ENCODE assay signal across 7 mouse cellular contexts in genomic region chr10:80398174-80398535, GRCm38 (mm10). TPM values are rescaled to one million over a fixed set of nuclear protein-coding genes. Genes with fewer than 3 reads are reported as not detected.
A peak's percentile ranks its signal among the peaks of the same experiment; 100 is the strongest.
DNase-seq lines count a peak whose midpoint lies in the region; ATAC-seq and TF ChIP-seq lines count a peak whose summit lies in the region.

No protein-coding gene starts in this region.

- no peak for TF ChIP-seq CTCF in lung, embryonic 14.5 days (IDR thresholded peaks at IDR 0.05; ENCODE audit: low read depth)
- TF ChIP-seq CTCF in intestine, postnatal 0 days (IDR thresholded peaks at IDR 0.05; ENCODE audit: low read depth): no peak
- no peak for TF ChIP-seq CTCF in olfactory bulb, adult 2 months (IDR thresholded peaks at IDR 0.05; ENCODE audit: insufficient read depth, low read depth, low read length)

- peaks cover 11% of the 10 kb centered on the region; the same call in 1 of the 2 replicates for H3K4me1 ChIP-seq in lung, embryonic 14.5 days (ENCODE audit: insufficient read depth)
- peaks cover 25% of the 10 kb centered on the region for H3K4me1 ChIP-seq in embryonic facial prominence, embryonic 13.5 days
- H3K4me1 ChIP-seq in intestine, postnatal 0 days (replicated peaks; ENCODE audit: control insufficient read depth, insufficient read depth, low read length): peaks cover 6% of the 10 kb centered on the region
- peaks cover 21% of the 10 kb centered on the region for H3K4me1 ChIP-seq in olfactory bulb, adult 2 months (ENCODE audit: control insufficient read depth, insufficient read depth, low read length)

- H3K9ac ChIP-seq in lung, embryonic 14.5 days: peak overlapping the region; percentile 96
- peak overlapping the region; percentile 96 for H3K9ac ChIP-seq in embryonic facial prominence, embryonic 13.5 days
- peak overlapping the region; percentile 84 for H3K9ac ChIP-seq in intestine, postnatal 0 days (ENCODE audit: low read depth, low read length)

- no peak for ATAC-seq in lung, embryonic 14.5 days (ENCODE audit: insufficient read depth)
- ATAC-seq in embryonic facial prominence, embryonic 13.5 days (ENCODE audit: insufficient number of reproducible peaks, insufficient read depth, low FRiP score, low TSS enrichment, low read depth): no peak
- no peak for ATAC-seq in intestine, postnatal 0 days

- peak overlapping the region; percentile 73 for H3K4me2 ChIP-seq in lung, embryonic 14.5 days
- peak overlapping the region; percentile 79 for H3K4me2 ChIP-seq in embryonic facial prominence, embryonic 13.5 days
- peak overlapping the region; percentile 82 for H3K4me2 ChIP-seq in intestine, postnatal 0 days (replicated peaks; ENCODE audit: low read depth)

- no peak for TF ChIP-seq POLR2A in olfactory bulb, adult 2 months (IDR thresholded peaks at IDR 0.05; ENCODE audit: insufficient read depth, low read depth, low read length)

- peak; percentile 52 for DNase-seq in lung, embryonic 14.5 days
- no peak for DNase-seq in lung, adult 18-20 months
- DNase-seq in cerebellum, postnatal 4 days (ENCODE audit: low spot score in 2 of 2): no peak
- DNase-seq in adrenal gland, postnatal 10 days: no peak

- H3K9me3 ChIP-seq in lung, embryonic 14.5 days (ENCODE audit: low read depth, low read length): no peaks in the 10 kb centered on the region
- no peaks in the 10 kb centered on the region for H3K9me3 ChIP-seq in embryonic facial prominence, embryonic 13.5 days
- H3K9me3 ChIP-seq in intestine, postnatal 0 days (ENCODE audit: control insufficient read depth): no peaks in the 10 kb centered on the region

- H3K27ac ChIP-seq in lung, embryonic 14.5 days (ENCODE audit: low read depth): peak overlapping the region; percentile 100
- peak overlapping the region; percentile 99 for H3K27ac ChIP-seq in embryonic facial prominence, embryonic 13.5 days
- peak overlapping the region; percentile 98 for H3K27ac ChIP-seq in intestine, postnatal 0 days (ENCODE audit: low read depth, low read length)
- H3K27ac ChIP-seq in olfactory bulb, adult 2 months (ENCODE audit: insufficient read depth, low read depth, low read length): peak overlapping the region; percentile 48; the same call in 1 of the 2 replicates

- H3K27me3 ChIP-seq in lung, embryonic 14.5 days (ENCODE audit: insufficient read depth, low read length): no peaks in the 10 kb centered on the region
- H3K27me3 ChIP-seq in embryonic facial prominence, embryonic 13.5 days: no peaks in the 10 kb centered on the region
- H3K27me3 ChIP-seq in intestine, postnatal 0 days (replicated peaks; ENCODE audit: control insufficient read depth, insufficient read depth, low read length): no peaks in the 10 kb centered on the region

- peaks cover 65% of the 10 kb centered on the region for H3K36me3 ChIP-seq in lung, embryonic 14.5 days (ENCODE audit: insufficient read depth)
- peaks cover 67% of the 10 kb centered on the region for H3K36me3 ChIP-seq in embryonic facial prominence, embryonic 13.5 days
- peaks cover 43% of the 10 kb centered on the region for H3K36me3 ChIP-seq in intestine, postnatal 0 days (ENCODE audit: control insufficient read depth, insufficient read depth)

- 0% methylated on average over 1 of the region's 1 CpGs for WGBS in lung, embryonic 14.5 days
- WGBS in embryonic facial prominence, embryonic 13.5 days: 0% methylated on average over 1 of the region's 1 CpGs
- WGBS in intestine, postnatal 0 days: 0% methylated on average over 1 of the region's 1 CpGs
- 0% methylated on average over 1 of the region's 1 CpGs for WGBS in olfactory bulb, adult 2 months

- peak overlapping the region; percentile 82 for H3K4me3 ChIP-seq in lung, embryonic 14.5 days (ENCODE audit: low read depth, low read length)
- peak overlapping the region; percentile 70 for H3K4me3 ChIP-seq in embryonic facial prominence, embryonic 13.5 days
- peak overlapping the region; percentile 76 for H3K4me3 ChIP-seq in intestine, postnatal 0 days (ENCODE audit: low read depth, low read length)
- peak overlapping the region; percentile 83 for H3K4me3 ChIP-seq in olfactory bulb, adult 2 months (ENCODE audit: insufficient read depth, low read depth, low read length)

RNA-seq across cellular contexts. Expression of gene Mbd3, which starts 1.2 kb away (rescaled TPM):
- polyA plus RNA-seq in lung, embryonic 14.5 days (2014; fragmentation: Nextera tagmentation; extraction: Ambion mirVana): 224 and 268 TPM in 2 replicates
- polyA plus RNA-seq in embryonic facial prominence, embryonic 13.5 days (2015; fragmentation: Nextera tagmentation; extraction: Ambion mirVana): 263 and 297 TPM in 2 replicates
- polyA plus RNA-seq in intestine, postnatal 0 days (2015; fragmentation: Nextera tagmentation; extraction: Ambion mirVana): 48.0 and 51.0 TPM in 2 replicates
- polyA plus RNA-seq in olfactory bulb, adult 2 months (2012; ENCODE audit: insufficient read depth, insufficient read length, low replicate concordance, missing spikeins): not detected in 2 replicates
- 100 to 1,000 TPM; 103 to 113 TPM for total RNA-seq in adrenal gland, postnatal 10 days (2021)

RNA-seq across cellular contexts. Expression of gene Uqcr11, which starts 8.5 kb away (rescaled TPM):
- 663 and 669 TPM in 2 replicates for polyA plus RNA-seq in lung, embryonic 14.5 days (2014; fragmentation: Nextera tagmentation; extraction: Ambion mirVana)
- polyA plus RNA-seq in embryonic facial prominence, embryonic 13.5 days (2015; fragmentation: Nextera tagmentation; extraction: Ambion mirVana): 447 and 479 TPM in 2 replicates
- 1,032 and 1,082 TPM in 2 replicates for polyA plus RNA-seq in intestine, postnatal 0 days (2015; fragmentation: Nextera tagmentation; extraction: Ambion mirVana)
- polyA plus RNA-seq in olfactory bulb, adult 2 months (2012; ENCODE audit: insufficient read depth, insufficient read length, low replicate concordance, missing spikeins): not detected in 2 replicates
- 1,000 to 10,000 TPM; 1,321 to 1,365 TPM for total RNA-seq in adrenal gland, postnatal 10 days (2021)

RNA-seq across cellular contexts. Expression of gene Mex3d, which starts 10.7 kb away (rescaled TPM):
- polyA plus RNA-seq in lung, embryonic 14.5 days (2014; fragmentation: Nextera tagmentation; extraction: Ambion mirVana): 7.4 and 8.6 TPM in 2 replicates
- polyA plus RNA-seq in embryonic facial prominence, embryonic 13.5 days (2015; fragmentation: Nextera tagmentation; extraction: Ambion mirVana): 8.9 and 10.4 TPM in 2 replicates
- polyA plus RNA-seq in intestine, postnatal 0 days (2015; fragmentation: Nextera tagmentation; extraction: Ambion mirVana): 3.2 and 4.2 TPM in 2 replicates
- polyA plus RNA-seq in olfactory bulb, adult 2 months (2012; ENCODE audit: insufficient read depth, insufficient read length, low replicate concordance, missing spikeins): not detected in 2 replicates
- 10 to 100 TPM; 19.6 to 21.8 TPM for total RNA-seq in adrenal gland, postnatal 10 days (2021)

RNA-seq across cellular contexts. Expression of gene Tcf3, which starts 35.3 kb away (rescaled TPM):
- 148 and 175 TPM in 2 replicates for polyA plus RNA-seq in lung, embryonic 14.5 days (2014; fragmentation: Nextera tagmentation; extraction: Ambion mirVana)
- polyA plus RNA-seq in embryonic facial prominence, embryonic 13.5 days (2015; fragmentation: Nextera tagmentation; extraction: Ambion mirVana): 162 and 183 TPM in 2 replicates
- 34.1 and 34.5 TPM in 2 replicates for polyA plus RNA-seq in intestine, postnatal 0 days (2015; fragmentation: Nextera tagmentation; extraction: Ambion mirVana)
- not detected in 2 replicates for polyA plus RNA-seq in olfactory bulb, adult 2 months (2012; ENCODE audit: insufficient read depth, insufficient read length, low replicate concordance, missing spikeins)
- 10 to 100 TPM; 58.1 to 77.1 TPM for total RNA-seq in adrenal gland, postnatal 10 days (2021)

RNA-seq across cellular contexts. Expression of gene Plk5, which starts 41.9 kb away (rescaled TPM):
- 0.61 and 0.77 TPM in 2 replicates for polyA plus RNA-seq in lung, embryonic 14.5 days (2014; fragmentation: Nextera tagmentation; extraction: Ambion mirVana)
- polyA plus RNA-seq in embryonic facial prominence, embryonic 13.5 days (2015; fragmentation: Nextera tagmentation; extraction: Ambion mirVana): 1.8 and 2.6 TPM in 2 replicates
- polyA plus RNA-seq in intestine, postnatal 0 days (2015; fragmentation: Nextera tagmentation; extraction: Ambion mirVana): 0.09 and 0.20 TPM in 2 replicates
- not detected in 2 replicates for polyA plus RNA-seq in olfactory bulb, adult 2 months (2012; ENCODE audit: insufficient read depth, insufficient read length, low replicate concordance, missing spikeins)
- total RNA-seq in adrenal gland, postnatal 10 days (2021): under 1 TPM in 1 of 2 experiments, not detected in 1; 0.12 TPM

Comparison
In these comparisons a context has a peak if more than half of its experiments do, and no peak if none do; other contexts are left out.
1. H3K27ac ChIP-seq: peak in every context shown above with its lines; median percentile 100 in lung, embryonic 14.5 days; 99 in embryonic facial prominence, embryonic 13.5 days; 98 in intestine, postnatal 0 days; 48 in olfactory bulb, adult 2 months.
2. RNA of gene Uqcr11, which starts 8.5 kb away (polyA plus RNA-seq): 1,032 to 1,082 TPM in intestine, postnatal 0 days, 663 to 669 TPM in lung, embryonic 14.5 days and 447 to 479 TPM in embryonic facial prominence, embryonic 13.5 days; not detected in olfactory bulb, adult 2 months; every median in the first group is over 100 times any median in the second.
3. Peak in every context shown above with its lines, with median percentiles within 50 percentile points of each other: H3K4me2 ChIP-seq, H3K4me3 ChIP-seq and H3K9ac ChIP-seq.